Mouse (Mus musculus) megakaryocyte, embryonic 14.5 days (primary cell): ENCODE results near the gene Fahd1.

Experiments
- FLI1 ChIP-seq: IDR thresholded peaks from 2 replicates; pipeline ENCODE4 v1.6.1; 2012; ENCODE audit warnings: low read length, inconsistent platforms, mixed read lengths
- GATA1 ChIP-seq: IDR thresholded peaks from 3 replicates; pipeline ENCODE4 v1.6.1; 2012; ENCODE audit warnings: mixed read lengths, low read length, inconsistent platforms, borderline replicate concordance

DNA sequence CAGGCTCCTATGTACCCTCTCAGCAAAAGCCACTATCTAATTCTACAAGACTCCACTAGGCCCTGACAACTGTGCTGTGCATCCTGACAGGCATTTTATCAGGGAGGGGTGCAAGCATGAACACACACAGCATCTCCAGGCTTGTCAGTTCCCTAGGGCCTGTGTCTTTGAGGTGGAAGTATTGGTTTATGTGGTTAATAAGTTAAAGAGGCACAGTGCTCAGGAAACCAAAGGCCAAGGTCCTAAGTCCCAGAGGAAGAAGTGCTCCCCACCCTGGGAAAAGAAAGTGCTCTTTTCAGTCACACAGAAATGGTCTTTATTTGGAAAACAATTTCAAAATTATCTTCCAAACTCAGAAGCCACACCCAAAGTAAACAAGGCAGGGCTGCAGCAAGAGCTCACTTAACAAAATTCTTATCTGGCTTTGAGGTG lies 1.5 kb downstream of the Fahd1 start:
- TF ChIP-seq GATA1, result no peak
- TF ChIP-seq FLI1, result no peak
